Mouse (Mus musculus) NIH3T3 (cell line): ENCODE measurements at regions not wholly inside any gene's neighbourhood (a gene's known extent, or its start where the extent isn't known, plus 50 kb on each side); places are given as distances from the start of the nearest gene placed in this dataset.

Experiments
- DNase-seq: peaks from one replicate; pipeline ENCODE4 v3.0.0-alpha.2; 2012; ENCODE audit warnings: low read depth

GRCm38 (mm10) chr16:53480664-53481063 is 1026.8 kb upstream of the Alcam start:
- DNase-seq: no peak

DNA sequence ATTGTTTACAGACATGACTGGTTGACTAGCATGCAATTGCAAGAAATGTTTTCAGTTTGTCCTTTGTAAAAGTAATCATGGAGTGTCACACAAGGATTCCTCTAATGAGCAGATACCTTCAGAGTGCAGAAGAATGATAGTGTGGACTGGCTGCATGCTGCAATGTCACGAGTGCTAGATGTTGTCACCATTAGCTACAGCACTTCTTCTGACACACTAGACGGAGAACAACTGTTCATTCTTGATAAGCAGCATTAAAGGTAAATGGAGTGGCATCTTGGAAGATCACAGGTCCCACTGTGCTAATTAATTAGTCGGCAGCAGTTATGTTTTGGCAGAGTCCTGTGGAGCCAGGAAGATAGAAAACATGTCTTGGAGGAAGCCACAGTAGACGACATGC is 985.6 kb upstream of the Alcam start:
- DNase-seq: no peak

GRCm38 (mm10) chr16:53418416-53418815 is 964.5 kb upstream of the Alcam start:
- DNase-seq: no peak

DNA sequence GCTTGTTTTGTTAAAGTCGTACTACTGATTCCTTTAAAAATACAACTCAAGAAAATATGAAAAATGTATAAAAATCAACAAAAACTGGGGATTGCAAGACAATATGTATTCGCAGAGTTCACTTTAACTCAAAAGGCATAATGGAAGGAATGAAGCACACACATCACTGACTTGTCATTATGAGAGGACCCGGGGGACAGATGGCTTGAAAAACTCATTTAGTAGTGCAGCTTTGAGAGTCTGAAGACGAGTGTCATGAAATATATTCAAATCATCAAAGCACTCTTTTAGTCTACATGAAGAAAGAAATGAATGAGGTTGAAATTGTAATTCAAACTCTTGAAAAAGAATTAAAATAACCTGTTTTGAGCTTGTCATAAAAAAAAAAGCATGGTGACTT is 931.3 kb upstream of the Alcam start:
- no peak for DNase-seq

DNA sequence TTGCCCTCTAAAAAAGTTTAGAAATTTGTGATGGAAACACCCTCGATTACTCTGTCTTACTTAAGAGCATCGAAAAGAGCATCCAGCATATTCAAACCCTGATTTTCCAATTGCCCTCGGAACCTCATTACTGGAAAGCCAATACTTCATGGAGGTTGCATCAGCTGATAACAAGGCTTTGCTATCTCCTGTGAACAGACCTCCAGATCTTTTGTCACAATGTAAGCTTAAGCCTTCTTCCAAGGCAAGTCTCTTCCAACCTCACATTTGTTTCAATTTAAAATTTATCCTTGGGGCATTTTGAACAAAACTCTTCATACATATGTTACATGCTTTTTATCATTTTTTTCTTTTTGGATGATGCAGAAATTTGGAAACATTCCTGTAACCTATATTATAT is 888.3 kb upstream of the Alcam start:
- DNase-seq: no peak

GRCm38 (mm10) chr16:53326353-53326752 is 872.5 kb upstream of the Alcam start:
- DNase-seq: no peak

GRCm38 (mm10) chr16:53292081-53292480 is 838.2 kb upstream of the Alcam start:
- no peak for DNase-seq

DNA sequence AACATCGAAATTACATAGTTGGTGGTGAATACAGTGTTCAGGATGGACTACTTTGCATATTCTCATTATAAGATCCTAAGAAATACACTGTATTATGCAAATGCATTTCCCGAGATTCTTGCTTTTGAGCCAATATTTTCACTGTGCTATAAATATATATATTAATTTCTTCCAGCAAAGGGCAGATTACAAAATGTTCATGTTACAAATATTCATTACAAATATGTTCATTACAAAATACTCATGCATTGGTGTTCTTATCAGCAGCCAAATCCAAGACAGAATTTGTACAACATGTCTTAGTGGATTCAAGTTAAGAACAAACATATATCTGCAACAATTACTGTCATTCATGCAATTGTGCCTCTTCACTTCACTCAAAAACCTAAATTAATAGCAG is 828.1 kb upstream of the Alcam start:
- no peak for DNase-seq

GRCm38 (mm10) chr16:53266116-53266515 is 812.2 kb upstream of the Alcam start:
- peak; percentile 80 for DNase-seq

GRCm38 (mm10) chr16:53245365-53245764 is 791.5 kb upstream of the Alcam start:
- DNase-seq: no peak

DNA sequence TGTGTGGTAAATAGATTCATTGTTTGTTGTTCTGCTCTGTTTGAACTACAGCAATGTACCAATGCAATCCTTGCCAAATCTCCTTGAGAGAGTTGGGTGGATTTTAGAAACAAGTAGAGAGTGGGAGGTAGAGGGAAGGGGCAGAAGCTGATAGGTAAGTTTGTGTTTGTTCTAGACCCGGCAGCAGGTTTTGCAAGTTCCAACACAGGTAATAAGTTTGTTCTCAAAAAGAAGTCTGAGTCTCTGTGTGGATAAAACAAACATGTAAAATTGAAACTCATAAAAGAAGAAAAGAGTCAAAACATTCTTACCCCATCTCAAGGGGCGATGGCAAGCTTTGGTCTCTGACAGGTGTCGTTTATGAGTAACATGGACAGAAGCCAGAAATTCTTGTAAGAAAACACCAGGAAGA is 788.3 kb upstream of the Alcam start:
- no peak for DNase-seq

- no peak for DNase-seq
Observed at GRCm38 (mm10) chr16:53218886-53219285, 765.0 kb upstream of the Alcam start.

DNA sequence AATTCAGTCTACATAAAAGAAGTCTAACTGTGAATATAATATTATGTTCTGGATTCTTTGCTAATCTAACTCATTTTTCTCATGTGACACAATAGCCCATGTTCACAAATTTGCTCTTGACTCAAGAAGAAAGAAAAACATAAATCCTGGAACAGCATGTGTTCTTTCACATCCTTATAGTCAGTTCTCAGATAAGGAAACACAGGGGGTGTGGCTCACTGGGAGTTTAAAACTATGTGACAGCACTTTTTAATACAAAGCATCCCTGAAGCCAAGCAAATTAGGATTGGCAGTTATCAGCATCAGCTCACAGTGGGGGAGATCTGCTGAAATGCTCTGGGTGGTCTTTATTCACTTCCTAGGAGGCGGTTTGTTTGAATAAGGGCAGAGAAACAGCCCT is 747.6 kb upstream of the Alcam start:
- no peak for DNase-seq

DNA sequence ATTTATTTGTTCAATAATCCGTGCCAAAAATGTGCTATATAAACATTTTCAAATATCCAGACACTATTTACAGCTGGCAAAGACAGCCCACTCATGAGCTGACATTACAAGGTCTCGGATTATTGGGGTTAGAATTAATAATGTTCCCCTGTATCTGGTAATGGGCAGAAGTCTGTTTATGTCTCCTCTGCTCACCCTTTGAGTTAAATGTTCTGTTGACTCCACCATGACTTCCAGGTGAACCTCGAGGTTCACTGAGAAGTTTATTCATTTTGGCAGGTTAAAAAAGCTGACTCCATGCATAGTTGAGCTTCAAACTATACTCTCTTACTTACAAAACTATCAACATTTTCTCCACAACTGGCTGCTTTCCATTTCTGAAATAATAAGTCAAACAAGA is 732.6 kb upstream of the Alcam start:
- DNase-seq: no peak

DNA sequence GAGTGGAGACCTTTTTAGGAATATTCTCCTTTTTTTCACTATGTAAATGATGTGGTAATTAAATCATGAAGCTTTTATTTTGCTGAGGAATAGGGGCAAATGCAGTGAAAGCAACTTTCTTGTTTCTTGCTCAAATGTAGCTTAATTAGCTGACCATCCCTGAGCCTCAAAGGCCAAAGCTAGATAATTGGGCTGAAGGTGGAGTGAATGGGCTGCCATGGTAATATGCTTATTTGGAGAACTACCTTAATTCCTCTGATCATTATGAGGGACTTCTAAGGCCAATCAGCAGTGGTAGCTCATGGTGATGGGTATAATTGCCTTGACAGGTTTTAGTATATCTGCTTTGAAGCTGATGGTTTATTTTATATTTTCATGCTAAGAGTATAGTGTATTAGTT is 702.5 kb upstream of the Alcam start:
- DNase-seq: no peak

DNA sequence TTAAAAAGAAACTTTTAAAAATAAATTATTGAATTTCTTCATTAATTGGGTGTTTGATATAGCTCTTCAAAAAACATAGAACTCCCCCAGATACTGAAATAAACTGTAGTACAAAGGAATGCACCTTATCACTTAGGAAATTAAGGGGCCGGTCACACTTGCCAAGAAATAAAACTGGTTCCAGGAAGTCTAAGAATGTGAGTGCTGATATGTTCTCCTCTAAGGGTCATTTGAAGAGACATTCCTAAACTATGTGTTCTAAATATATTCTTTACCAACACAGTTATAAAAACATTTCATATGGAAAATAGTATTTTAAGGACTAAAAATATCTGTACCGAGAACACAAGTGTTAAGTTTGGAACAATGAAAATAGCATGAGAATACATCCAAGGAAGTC is 676.8 kb upstream of the Alcam start:
- DNase-seq: no peak

GRCm38 (mm10) chr16:53108726-53109125 is 654.9 kb upstream of the Alcam start:
- no peak for DNase-seq

DNA sequence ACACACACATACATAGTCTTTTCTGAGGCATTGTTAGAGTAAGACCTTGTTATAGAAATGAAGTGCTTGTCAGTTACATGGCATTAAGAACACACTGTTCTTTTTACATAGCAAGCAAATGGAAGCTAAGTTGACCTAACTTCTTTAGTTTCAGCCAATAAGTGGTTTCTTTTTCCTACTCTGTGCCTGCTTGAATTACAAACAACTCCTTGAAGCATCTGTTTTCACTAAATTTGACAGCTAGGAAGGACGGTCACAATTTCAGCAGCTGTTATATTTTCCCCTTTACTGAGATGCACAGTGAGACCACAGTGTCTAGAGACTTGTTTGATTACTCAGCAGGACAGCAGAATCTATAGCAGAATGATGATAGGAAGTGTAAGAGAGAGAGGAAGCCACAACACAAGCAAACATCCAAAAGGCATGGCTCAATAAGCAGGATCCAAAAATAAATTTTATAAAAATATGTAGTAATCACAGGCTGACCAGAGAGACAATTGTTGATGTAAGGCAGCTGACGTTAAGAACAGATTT is 641.6 kb upstream of the Alcam start:
- no peak for DNase-seq

- DNase-seq: no peak
Observed at GRCm38 (mm10) chr16:53073856-53074568, 620.1 kb upstream of the Alcam start.

GRCm38 (mm10) chr16:53071887-53072682 is 618.2 kb upstream of the Alcam start:
- no peak for DNase-seq

DNA sequence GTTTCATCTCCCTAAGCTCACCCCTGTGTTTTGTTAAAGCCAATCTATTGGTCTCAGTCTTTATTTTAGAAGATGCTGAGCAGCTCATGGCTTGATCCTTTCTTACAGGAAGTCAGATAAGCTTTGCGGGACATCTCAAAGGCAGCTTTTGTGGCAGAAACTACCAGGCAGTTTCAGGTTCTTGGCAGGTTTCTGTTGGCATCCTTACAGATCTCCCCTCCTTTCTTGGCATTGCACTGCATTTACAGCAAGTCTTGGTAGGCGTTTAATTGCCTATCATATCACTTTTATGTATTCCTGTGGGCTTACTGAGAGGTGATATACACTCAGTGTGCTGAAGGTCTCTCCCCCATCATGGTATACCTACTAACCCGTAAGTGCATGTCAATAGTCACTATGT is 610.3 kb upstream of the Alcam start:
- no peak for DNase-seq

DNA sequence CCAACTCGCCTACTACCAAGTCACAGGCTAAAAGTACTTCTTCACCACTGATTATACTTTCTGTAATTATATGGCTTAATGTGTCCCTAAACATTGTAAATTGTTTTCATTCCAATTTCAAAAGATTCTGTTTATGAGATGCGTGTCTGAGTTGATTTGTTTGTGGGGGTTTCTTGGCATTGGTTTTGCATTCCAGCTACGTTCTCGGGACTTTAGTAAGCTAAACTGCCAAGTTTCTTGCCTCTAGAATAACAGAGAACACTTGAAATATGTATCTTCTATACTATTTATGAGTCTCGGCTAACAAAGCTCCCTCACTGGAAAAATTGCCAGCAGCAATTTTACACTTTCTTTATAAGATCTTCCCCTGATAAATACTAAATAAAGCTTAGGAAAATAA is 609.2 kb upstream of the Alcam start:
- DNase-seq: no peak

DNA sequence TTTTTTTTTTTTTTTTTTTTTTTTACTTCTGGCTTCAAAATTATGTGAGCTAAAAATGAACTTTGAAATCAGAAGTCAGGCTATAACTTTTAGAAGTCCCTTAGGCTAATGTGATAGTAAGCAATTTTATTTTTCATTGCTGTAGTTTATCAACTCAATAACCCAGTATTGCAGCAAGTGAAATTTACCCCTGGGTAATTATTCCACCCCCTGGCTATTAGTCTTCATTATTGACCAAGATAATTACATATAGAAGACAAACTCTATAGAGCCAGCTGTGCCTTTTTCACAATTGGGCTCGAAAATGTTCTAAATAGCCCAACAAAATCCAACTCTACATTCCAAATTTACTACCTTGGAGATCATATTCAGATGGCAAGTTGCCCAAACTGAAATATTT is 572.2 kb upstream of the Alcam start:
- no peak for DNase-seq
